Comparison of ENCODE assay signal across 28 mouse cellular contexts in genomic region chr3:122034240-122034639, GRCm38 (mm10). TPM values are rescaled to one million over a fixed set of nuclear protein-coding genes. Genes with fewer than 3 reads are reported as not detected.
DNase-seq lines count a peak whose midpoint lies in the region; ATAC-seq and TF ChIP-seq lines count a peak whose summit lies in the region.
"Had no signal": no experiment of that assay in that cellular context is flagged by ENCODE, and none has a peak within 500 bp of the region (broad histone marks: within the 10 kb centered on the region; RNA-seq: fewer than 3 reads in every experiment).

No protein-coding gene starts in this region.

- H3K4me2 ChIP-seq in heart, embryonic 15.5 days, result no peak overlapping the region
- H3K4me2 ChIP-seq in liver, embryonic 12.5 days, result no peak overlapping the region
- H3K4me2 ChIP-seq in stomach, postnatal 0 days (replicated peaks; ENCODE audit: low read depth), result no peak overlapping the region
- H3K4me2 ChIP-seq: limb, embryonic 15.5 days; liver, embryonic 15.5 days; lung, embryonic 14.5 days had no signal

- peak in 1 of 2 experiments; percentile 23 for DNase-seq in heart, adult 2 months
- no peak for DNase-seq in heart, postnatal 14 days
- DNase-seq in heart, postnatal 36 days, result no peak
- peak; percentile 27 for DNase-seq in liver, adult 2 months (ENCODE audit: extremely low read depth, low read depth, low spot score)
- no peak for DNase-seq in stomach, postnatal 0 days (ENCODE audit: low spot score)
- DNase-seq in embryo, embryonic 9.5 days (ENCODE audit: extremely low spot score), result no peak
- DNase-seq: adrenal gland, postnatal 25 days; cerebellum, adult 11-12 months; cerebellum, adult 9-11 months; gastrocnemius, postnatal 10 days; layer of hippocampus, postnatal 36 days; left cerebral cortex, postnatal 4 days; lung, postnatal 14 days; midbrain, embryonic 14.5 days; thymus, adult 18-20 months; thymus, postnatal 25 days had no signal

- H3K36me3 ChIP-seq in heart, adult 2 months (ENCODE audit: control insufficient read depth, insufficient read depth, low read length), result no peaks in the 10 kb centered on the region
- no peaks in the 10 kb centered on the region for H3K36me3 ChIP-seq in heart, embryonic 15.5 days
- no peaks in the 10 kb centered on the region for H3K36me3 ChIP-seq in liver, adult 2 months (ENCODE audit: control insufficient read depth, insufficient read depth, low read length)
- H3K36me3 ChIP-seq in liver, embryonic 12.5 days, result no peaks in the 10 kb centered on the region
- H3K36me3 ChIP-seq in stomach, postnatal 0 days (ENCODE audit: control insufficient read depth, insufficient read depth, low read length), result no peaks in the 10 kb centered on the region
- H3K36me3 ChIP-seq: hindbrain, embryonic 10.5 days; limb, embryonic 15.5 days; liver, embryonic 15.5 days had no signal

- intact Hi-C loops in heart, adult 2 months (cut with DNase I), result no loop called here
- intact Hi-C loops in heart, postnatal 14 days (cut with DNase I), result no loop called here
- intact Hi-C loops in heart, postnatal 36 days (cut with DNase I), result loop anchor here (5.0 kb wide), 2 partner anchors 38 to 68 kb away; no protein-coding TSS in a partner anchor

- no peaks in the 10 kb centered on the region for H3K27me3 ChIP-seq in heart, adult 2 months (ENCODE audit: control insufficient read depth, insufficient read depth, low read length)
- no peaks in the 10 kb centered on the region for H3K27me3 ChIP-seq in heart, embryonic 15.5 days
- no peaks in the 10 kb centered on the region for H3K27me3 ChIP-seq in liver, adult 2 months (ENCODE audit: control insufficient read depth, insufficient read depth, low read length)
- H3K27me3 ChIP-seq in liver, embryonic 12.5 days (replicated peaks), result no peaks in the 10 kb centered on the region
- no peaks in the 10 kb centered on the region for H3K27me3 ChIP-seq in stomach, postnatal 0 days (ENCODE audit: control insufficient read depth, insufficient read depth, low read length)
- H3K27me3 ChIP-seq: limb, embryonic 15.5 days; liver, embryonic 15.5 days had no signal

- no peak for TF ChIP-seq EP300 in heart, adult 2 months (IDR thresholded peaks at IDR 0.05; ENCODE audit: insufficient read depth, low read depth, low read length)
- TF ChIP-seq EP300 in stomach, postnatal 0 days (optimal IDR thresholded peaks at IDR 0.05), result no peak

- 61% methylated on average over 5 of the region's 5 CpGs for WGBS in heart, adult 2 months
- 44% methylated on average over 5 of the region's 5 CpGs for WGBS in heart, embryonic 15.5 days
- 45% methylated on average over 5 of the region's 5 CpGs for WGBS in liver, adult 2 months
- 58% methylated on average over 5 of the region's 5 CpGs for WGBS in liver, embryonic 12.5 days (ENCODE audit: insufficient replicate concordance)
- 36% methylated on average over 5 of the region's 5 CpGs for WGBS in stomach, postnatal 0 days

- H3K9me3 ChIP-seq in heart, embryonic 15.5 days (replicated peaks), result no peaks in the 10 kb centered on the region
- no peaks in the 10 kb centered on the region for H3K9me3 ChIP-seq in liver, embryonic 12.5 days (replicated peaks)
- H3K9me3 ChIP-seq in stomach, postnatal 0 days (ENCODE audit: control insufficient read depth, low read length), result no peaks in the 10 kb centered on the region
- H3K9me3 ChIP-seq: hindbrain, embryonic 10.5 days; limb, embryonic 15.5 days; liver, embryonic 15.5 days had no signal

- peaks cover 2% of the 10 kb centered on the region for H3K4me1 ChIP-seq in heart, adult 2 months (ENCODE audit: control insufficient read depth, insufficient read depth, low read length)
- peaks cover 23% of the 10 kb centered on the region for H3K4me1 ChIP-seq in heart, embryonic 15.5 days (replicated peaks)
- H3K4me1 ChIP-seq in liver, adult 2 months (ENCODE audit: control insufficient read depth, insufficient read depth, low read length), result peaks cover 3% of the 10 kb centered on the region
- H3K4me1 ChIP-seq in liver, embryonic 12.5 days, result peaks cover 7% of the 10 kb centered on the region; the same call in 1 of the 2 replicates
- peaks cover 8% of the 10 kb centered on the region for H3K4me1 ChIP-seq in stomach, postnatal 0 days (replicated peaks; ENCODE audit: control insufficient read depth, insufficient read depth)

- H3K4me3 ChIP-seq in heart, adult 2 months, result no peak overlapping the region
- no peak overlapping the region for H3K4me3 ChIP-seq in heart, embryonic 15.5 days
- no peak overlapping the region for H3K4me3 ChIP-seq in liver, adult 2 months (ENCODE audit: insufficient read depth, low read depth, low read length)
- H3K4me3 ChIP-seq in liver, embryonic 12.5 days, result no peak overlapping the region
- H3K4me3 ChIP-seq in stomach, postnatal 0 days (ENCODE audit: low read depth, low read length), result no peak overlapping the region
- H3K4me3 ChIP-seq: erythroblast, embryonic 14.5 days; hindbrain, embryonic 10.5 days; limb, embryonic 15.5 days; liver, embryonic 15.5 days had no signal

- H3K9ac ChIP-seq in heart, adult 2 months (ENCODE audit: low read depth, low read length), result no peak overlapping the region
- no peak overlapping the region for H3K9ac ChIP-seq in heart, embryonic 15.5 days
- no peak overlapping the region for H3K9ac ChIP-seq in liver, adult 2 months (ENCODE audit: low read depth, low read length)
- H3K9ac ChIP-seq in liver, embryonic 12.5 days, result no peak overlapping the region
- H3K9ac ChIP-seq in stomach, postnatal 0 days (ENCODE audit: low read length), result no peak overlapping the region
- H3K9ac ChIP-seq: limb, embryonic 15.5 days; liver, embryonic 15.5 days; lung, embryonic 14.5 days had no signal

- no peaks in the 10 kb centered on the region for H3K79me2 ChIP-seq in heart, adult 2 months (replicated peaks; ENCODE audit: control insufficient read depth, insufficient read depth, low read length)
- no peaks in the 10 kb centered on the region for H3K79me2 ChIP-seq in liver, adult 2 months (ENCODE audit: control insufficient read depth, insufficient read depth, low read length)

- no peak for TF ChIP-seq CTCF in heart, adult 2 months (IDR thresholded peaks at IDR 0.05)
- TF ChIP-seq CTCF in liver, adult 2 months (IDR thresholded peaks at IDR 0.05; ENCODE audit: low read depth, low read length), result no peak
- TF ChIP-seq CTCF in stomach, postnatal 0 days (IDR thresholded peaks at IDR 0.05; ENCODE audit: low read depth), result no peak

- ATAC-seq in heart, embryonic 15.5 days (replicated peaks; ENCODE audit: insufficient number of reproducible peaks, insufficient read depth, low FRiP score, low read depth), result no peak
- no peak for ATAC-seq in liver, embryonic 12.5 days
- ATAC-seq in stomach, postnatal 0 days (ENCODE audit: low FRiP score, low TSS enrichment), result peak; percentile 59; the same call in 1 of the 2 replicates
- ATAC-seq: forebrain, embryonic 16.5 days; hindbrain, embryonic 16.5 days had no signal

- peak overlapping the region; percentile 75; the same call in 1 of the 2 replicates for H3K27ac ChIP-seq in heart, adult 2 months
- H3K27ac ChIP-seq in heart, embryonic 15.5 days, result peak overlapping the region; percentile 71
- no peak overlapping the region for H3K27ac ChIP-seq in liver, adult 2 months (replicated peaks; ENCODE audit: insufficient read depth, low read depth, low read length)
- H3K27ac ChIP-seq in liver, embryonic 12.5 days, result no peak overlapping the region
- H3K27ac ChIP-seq in stomach, postnatal 0 days (replicated peaks), result peak overlapping the region; percentile 63; the same call in 1 of the 2 replicates
- H3K27ac ChIP-seq: hindbrain, embryonic 10.5 days; kidney, postnatal 0 days; limb, embryonic 15.5 days; liver, embryonic 15.5 days had no signal

- TF ChIP-seq POLR2A in heart, adult 2 months (IDR thresholded peaks at IDR 0.05; ENCODE audit: insufficient read depth, low read depth, low read length), result no peak
- no peak for TF ChIP-seq POLR2A in liver, adult 2 months (IDR thresholded peaks at IDR 0.05; ENCODE audit: extremely low read depth, insufficient read depth, low read length)

RNA-seq across cellular contexts. Expression of gene Abca4, which starts 10.0 kb away (rescaled TPM):
- total RNA-seq in heart, adult 2 months (2021), result 1 to 10 TPM; 1.6 to 2.3 TPM
- 2.6 TPM in 2 replicates for polyA plus RNA-seq in heart, adult 2 months (2012; rRNA removed)
- total RNA-seq in heart, postnatal 14 days (2021), result 1 to 10 TPM; 4.2 to 4.3 TPM
- 3.0 and 3.2 TPM in 2 replicates for polyA plus RNA-seq in heart, embryonic 15.5 days (2015; fragmentation: Nextera tagmentation; extraction: Ambion mirVana)
- 1 to 10 TPM; 1.9 to 2.0 TPM for total RNA-seq in heart, postnatal 36 days (2021)
- total RNA-seq in liver, adult 2 months (2014; rRNA removed), result 0.20 and 0.37 TPM in 2 replicates
- 0.05 and 0.10 TPM in 2 replicates for polyA plus RNA-seq in liver, adult 2 months (2012; rRNA removed)
- 1.2 and 1.3 TPM in 2 replicates for polyA plus RNA-seq in liver, embryonic 12.5 days (2016; fragmentation: Nextera tagmentation; extraction: Ambion mirVana)
- 0.44 and 0.46 TPM in 2 replicates for polyA plus RNA-seq in stomach, postnatal 0 days (2015; fragmentation: Nextera tagmentation; extraction: Ambion mirVana)
- total RNA-seq: granulocyte monocyte progenitor cell, adult 5-6 weeks; monocyte, adult 5-6 weeks had no signal

Comparison
In these comparisons a context has a peak if more than half of its experiments do, and no peak if none do; other contexts are left out.
1. H3K27ac ChIP-seq: peak in heart, adult 2 months (single experiment), heart, embryonic 15.5 days (single experiment) and stomach, postnatal 0 days (single experiment); none in liver, adult 2 months (single experiment) and liver, embryonic 12.5 days (single experiment).